Mouse (Mus musculus) urinary bladder, postnatal 14 days (tissue): ENCODE data around the gene Optn.

Source experiments
- DNase-seq: peaks from one replicate; pipeline ENCODE4 v3.0.0; 2021; ENCODE audit warnings: low spot score

Gene Optn

DNA sequence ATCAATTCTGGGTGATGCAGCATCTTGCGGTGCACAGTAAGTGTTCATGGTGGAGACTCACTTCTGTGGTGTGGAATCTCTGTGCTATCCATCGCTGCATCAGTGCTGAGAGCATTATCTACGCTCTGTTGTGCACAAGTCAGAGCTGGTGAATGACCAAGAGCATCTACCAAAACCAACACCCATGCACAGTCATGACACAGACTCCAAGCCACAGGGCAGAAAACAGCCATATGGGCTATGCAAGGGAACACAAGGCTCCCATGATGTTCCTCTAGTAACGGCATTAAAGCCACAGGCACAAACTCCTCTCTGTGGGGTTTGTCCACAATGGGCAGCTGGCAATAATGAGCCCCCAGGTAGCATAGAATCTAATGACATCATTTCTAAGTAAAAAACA lies 34.0 kb downstream of the Optn start:
- DNase-seq: no peak

DNA sequence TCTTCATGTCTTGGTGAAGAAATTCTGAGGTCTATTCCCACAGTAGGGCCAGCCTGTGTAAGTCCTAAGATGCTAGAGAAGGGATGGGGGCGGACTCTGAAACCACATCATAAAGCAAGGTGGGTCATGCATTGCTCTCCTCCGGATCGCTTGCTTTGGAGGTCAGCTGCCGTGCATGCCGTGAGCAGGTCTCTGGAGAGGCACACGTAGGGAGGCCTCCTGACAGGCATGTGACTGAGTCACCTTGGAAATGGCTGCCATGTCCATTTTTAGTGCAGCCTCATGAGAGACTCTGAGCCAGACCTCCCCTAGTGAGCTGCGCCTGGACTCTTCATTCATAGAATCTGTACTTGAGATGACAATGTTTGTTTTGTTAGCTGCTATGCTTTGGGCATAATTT lies 35.8 kb downstream of the Optn start:
- no peak for DNase-seq

DNA sequence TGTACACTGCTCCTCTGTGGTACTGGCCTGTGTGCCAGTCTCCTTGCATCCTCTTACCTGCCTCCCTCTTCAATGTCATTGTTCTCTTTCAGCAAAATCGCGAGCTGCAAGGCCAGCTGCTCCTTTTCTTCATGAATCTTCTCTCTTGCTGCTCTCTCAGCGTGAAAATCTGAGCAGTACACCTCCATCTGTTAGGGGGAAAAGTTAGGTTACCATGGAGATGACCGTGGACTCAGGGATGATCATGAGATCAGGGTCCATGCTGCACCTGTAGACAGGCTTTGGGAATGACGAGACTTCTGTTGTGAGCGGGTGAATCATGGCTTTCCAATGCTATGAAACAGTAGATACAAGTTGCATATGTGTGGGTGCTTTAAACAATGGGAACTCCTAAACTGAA lies 36.8 kb downstream of the Optn start:
- no peak for DNase-seq

DNA sequence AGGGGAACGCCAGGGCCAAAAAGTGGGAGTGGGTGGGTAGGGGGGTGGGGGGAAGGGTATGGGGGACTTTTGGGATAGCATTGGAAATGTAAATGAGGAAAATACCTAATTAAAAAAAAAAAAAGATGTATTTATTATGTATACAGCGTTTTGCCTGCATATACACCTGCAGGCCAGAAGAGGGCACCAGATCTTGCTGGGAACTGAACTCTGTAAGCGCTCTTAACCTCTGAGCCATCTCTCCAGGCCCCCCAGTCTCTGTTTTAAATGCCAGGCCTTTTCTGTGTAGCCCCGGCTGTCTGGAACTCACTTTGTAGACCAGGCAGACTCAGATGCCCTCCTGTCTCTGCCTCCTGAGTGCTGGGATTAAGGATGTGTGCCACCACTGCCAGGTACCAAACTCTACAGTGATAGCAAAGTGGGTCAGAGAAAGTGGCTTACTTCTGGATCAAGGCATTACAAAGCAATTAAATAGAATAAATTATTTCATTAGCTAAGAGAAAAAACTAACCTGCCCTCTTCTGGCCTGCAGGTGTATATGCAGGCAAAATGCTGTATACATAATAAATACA lies 38.6 kb downstream of the Optn start:
- DNase-seq: no peak

DNA sequence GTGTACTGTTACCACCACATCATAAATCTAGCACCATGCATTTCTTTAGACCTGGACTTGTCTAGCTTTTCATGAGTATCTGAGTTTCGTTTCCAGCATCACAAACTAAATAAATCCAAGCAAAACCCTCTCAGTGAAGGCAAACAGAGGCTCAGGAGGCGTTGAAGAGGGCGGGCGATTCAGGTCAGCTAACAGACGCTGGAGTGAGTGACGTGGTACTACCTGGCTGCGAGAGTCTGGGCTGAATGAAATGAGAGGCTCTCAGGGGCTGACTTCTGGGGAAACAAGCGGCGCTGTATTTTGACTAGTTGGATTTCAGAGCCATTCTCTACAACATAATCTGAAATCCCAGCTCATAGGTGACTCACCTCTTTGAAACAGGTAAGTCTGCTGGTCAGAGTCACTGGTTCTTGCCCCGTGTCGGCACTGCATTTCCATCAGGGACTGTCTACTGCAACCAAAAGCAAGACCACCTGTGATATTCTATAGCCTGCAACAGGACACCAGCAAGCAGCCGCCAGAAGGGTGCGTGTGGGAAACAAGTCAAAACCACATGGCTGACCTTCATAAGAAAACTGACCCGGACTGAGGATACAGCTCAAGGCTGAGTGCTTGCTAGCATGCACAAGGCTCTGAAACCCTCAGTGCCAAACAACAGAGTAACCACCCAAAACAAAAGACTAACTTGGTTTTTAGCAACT lies 40.0 kb downstream of the Optn start:
- DNase-seq: no peak

DNA sequence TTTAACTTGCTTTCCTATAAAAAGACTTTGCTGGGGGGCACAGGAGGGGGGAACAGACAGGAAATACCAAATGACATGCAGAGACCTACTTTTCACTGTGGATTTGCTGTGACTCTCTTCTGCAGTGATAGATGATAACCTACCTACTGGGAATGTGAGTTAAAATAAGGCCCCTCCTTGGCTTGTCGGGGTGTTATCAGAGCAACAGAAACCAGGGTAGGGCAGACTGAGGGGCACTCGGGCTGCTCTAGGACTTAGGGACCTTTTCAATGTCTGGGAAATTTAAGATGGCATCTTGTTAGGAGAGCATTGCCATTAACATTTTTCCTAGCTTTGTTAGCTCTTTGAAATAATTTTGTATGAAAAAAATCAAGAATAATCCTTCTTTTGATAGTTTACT lies 40.6 kb downstream of the Optn start:
- DNase-seq: no peak

DNA sequence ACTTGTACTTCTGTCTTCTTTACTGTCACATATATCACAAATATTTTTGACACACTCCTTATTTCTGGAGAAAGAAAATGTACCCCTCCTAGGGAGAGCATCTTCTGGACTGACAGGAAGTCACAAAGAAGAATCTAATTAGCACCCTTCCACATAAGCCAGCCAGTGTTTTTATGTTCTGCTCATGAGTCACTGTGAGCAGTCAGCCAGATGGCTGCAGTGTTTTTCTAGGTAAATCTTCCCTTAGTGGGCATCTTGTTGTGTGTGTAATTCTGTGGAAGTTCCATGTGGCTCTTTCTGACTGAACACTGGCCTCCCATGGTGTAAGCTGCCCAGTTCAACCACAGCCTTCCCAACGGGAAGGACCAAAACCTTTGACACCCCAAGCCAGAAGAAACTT lies 44.1 kb downstream of the Optn start:
- DNase-seq: no peak

DNA sequence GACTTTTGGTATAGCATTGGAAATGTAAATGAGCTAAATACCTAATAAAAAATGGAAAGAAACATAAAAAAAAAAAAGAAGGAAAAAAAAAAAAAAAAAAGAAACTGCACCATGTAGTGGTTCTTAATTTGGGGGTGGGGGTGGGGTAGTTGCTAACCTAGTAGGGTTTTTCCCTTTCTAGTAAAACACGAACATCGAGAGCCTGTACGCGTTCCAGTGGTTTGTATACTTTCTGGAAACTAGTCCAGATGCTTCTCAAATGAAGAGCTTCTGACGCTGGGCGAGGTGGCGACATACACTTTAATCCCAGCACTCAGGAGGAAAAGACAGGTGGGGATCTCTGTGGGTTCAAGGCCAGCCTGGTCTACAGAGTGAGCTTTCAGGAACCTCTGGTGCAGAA lies 46.9 kb downstream of the Optn start:
- DNase-seq: no peak

DNA sequence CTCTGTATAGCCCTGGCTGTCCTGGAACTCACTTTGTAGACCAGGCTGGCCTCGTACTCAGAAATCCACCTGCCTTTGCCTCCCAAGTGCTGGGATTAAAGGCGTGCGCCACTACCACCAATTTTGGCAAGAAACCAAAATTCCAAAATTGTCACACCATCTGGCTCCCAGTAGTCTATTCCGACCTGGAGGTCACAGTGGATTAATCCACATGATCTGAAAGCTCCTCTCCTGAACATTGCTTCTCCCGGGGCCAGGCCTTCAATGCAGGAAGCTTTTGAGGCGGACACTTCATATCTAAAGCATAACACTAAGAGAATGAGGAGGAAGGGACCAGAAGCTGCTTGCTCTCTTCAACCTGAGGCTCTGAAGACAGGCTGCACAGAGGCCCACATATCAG lies 48.3 kb downstream of the Optn start:
- no peak for DNase-seq

DNA sequence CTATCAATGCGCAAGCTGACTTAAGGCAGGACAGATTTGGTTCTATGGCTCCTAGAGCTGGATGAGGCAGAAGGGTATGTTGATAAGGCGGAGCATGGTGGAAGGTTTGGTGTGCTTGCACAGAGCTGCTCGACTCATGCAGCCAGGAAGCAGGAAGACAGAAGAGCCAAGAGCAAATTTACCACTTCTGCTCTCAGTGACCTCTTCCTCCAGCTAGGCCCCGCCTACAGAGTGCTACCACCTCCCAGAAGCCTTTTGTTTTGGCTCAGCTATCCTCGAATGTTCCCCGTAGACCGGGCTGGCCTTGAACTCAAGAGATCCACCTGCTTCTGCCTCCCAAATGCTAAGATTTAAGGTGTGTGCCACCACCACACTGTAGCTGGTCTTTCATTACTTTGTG lies 49.2 kb downstream of the Optn start:
- DNase-seq: no peak

DNA sequence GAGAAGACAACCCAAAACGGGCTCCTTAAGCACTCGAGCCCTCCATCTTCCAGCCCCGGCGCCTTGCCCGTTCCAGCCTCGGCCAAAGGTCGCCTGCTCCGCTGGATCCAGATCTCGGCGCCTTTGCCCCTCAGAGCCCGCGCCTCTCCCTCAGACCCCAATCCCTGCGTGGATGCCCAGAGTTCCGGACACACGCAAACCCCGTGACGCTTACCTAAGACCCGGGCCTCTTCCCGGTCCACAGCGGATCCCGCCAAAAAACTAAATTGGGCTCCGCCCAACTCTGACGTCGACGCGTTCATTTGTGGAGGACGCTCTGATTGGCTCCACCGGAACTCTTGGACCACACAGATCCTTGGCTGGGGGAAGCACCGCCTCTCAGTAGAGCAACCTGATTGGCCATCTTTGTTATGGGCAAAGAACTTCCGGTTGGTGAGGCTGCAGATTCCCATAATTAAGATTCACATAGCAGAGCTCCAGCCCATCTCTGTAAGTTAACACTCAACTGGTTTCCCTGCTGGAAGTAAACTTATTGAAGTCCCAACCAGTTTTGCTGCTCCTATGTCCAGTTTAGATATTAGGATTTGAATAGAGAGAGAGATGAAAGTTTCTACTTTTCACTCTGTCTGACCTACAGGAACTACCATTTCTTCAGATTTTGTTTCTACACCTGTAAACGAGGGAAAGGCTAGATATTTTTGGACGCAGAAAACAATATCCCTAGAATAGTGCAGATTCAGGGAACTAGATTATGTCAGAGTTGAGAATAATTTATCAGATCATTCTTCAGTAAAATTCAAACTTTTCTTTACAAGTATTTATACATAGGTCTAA lies 51.1 kb downstream of the Optn start, which contains the start of gene Mcm10:
Gene Mcm10 (minus strand): TSS at position 301 of the 834 bp plus-strand sequence.
- DNase-seq: peak; percentile 94

DNA sequence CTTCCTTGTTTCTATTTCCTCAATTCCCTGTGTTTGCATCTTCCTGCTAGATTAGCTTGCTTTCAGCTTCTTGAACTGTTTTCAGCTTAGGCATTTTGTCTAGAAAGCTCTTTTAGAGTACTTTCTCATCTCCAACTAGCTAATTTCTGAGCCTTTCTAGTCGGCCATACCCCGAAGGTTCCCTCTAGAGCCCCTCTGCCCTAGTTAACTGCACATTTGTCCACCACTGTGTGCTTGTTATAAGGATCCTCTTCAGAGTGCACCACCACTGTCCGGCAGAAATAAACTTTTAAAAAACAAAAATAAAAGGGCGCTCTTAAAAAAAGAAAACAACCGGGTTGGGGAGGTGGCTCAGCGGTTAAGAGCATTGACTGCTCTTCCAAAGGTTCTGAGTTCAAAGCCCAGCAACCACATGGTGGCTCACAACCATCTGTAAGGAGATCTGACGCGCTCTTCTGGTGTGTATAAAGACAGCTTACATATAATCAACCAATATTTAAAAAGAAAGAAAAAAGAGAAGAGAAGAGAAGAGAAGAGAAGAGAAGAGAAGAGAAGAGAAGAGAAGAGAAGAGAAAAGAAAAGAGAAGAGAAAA lies 51.9 kb downstream of the Optn start:
- DNase-seq: no peak

DNA sequence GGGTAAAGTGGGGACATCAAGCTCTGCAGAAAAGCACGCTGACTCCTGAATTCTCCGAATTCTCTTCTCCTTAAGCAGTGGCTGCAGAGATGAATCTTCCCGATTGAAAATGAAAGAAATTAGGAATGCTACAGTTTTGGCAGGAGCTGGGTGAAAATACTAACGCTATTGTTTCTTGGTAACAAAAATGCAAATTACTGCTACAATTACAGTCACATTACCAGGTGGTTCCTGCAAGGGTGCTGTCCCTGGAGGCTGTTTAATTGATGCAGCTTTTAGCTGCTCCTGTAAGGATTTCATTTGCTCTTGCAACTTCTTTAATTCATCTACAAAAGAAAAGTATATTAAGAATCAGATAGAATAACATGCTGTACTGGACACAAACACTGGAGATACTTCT lies 56.7 kb downstream of the Optn start:
- no peak for DNase-seq

DNA sequence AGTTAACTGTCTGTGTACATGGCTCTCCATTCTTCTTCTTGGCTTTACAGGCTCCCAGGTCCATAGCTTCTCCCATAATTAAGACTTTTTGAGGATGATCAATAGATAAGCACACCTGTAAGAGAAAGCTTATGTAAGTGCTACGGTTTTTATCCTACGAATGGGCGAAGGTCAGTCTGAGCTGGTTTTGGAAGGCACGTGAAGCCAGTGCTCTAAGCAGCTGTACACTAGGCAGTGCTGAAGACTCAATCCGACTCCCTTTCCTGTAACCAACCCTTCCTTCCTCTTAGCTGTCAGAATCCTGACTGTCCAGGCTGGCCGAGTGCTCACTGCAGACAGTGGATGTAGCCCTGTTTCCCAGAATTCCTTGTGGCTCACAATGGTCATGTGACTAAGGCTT lies 62.6 kb downstream of the Optn start:
- DNase-seq: no peak

DNA sequence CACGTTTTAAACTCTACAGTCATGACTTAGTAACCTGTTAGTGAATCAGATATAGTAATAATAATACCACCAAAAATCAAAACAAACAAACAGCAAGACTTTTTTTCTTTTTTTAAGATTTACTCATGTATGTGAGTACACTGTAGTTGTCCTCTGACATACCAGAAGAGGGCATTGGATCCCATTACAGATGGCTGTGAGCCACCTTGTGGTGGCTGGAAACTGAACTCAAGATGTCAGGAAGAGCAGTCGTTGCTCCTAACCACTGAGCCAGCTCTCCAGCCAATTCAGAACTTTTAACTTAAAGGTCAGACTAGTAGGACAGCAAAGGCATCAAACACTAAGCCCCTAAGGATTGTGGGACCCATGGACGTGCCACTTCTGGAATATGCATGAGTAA lies 64.9 kb downstream of the Optn start:
- no peak for DNase-seq

DNA sequence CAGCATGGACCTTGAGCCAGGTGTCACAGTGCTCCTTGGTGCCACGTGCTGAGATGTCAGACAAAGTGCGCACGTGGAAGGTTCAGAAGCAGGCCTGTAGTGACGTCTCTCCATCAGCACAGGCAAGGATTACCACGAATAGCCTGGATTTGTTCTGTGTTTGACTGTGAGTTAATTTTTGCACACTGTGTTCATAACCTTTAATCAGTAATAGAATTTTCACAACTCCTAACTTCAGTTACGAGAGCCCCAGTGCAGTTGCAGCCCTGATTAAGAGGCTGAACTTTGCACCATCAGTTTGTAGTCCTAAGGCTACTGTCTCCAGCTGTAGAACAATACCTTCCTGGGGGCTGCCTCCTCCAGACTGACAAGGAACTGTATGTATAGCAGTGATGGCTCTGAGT lies 67.4 kb downstream of the Optn start:
- DNase-seq: no peak

DNA sequence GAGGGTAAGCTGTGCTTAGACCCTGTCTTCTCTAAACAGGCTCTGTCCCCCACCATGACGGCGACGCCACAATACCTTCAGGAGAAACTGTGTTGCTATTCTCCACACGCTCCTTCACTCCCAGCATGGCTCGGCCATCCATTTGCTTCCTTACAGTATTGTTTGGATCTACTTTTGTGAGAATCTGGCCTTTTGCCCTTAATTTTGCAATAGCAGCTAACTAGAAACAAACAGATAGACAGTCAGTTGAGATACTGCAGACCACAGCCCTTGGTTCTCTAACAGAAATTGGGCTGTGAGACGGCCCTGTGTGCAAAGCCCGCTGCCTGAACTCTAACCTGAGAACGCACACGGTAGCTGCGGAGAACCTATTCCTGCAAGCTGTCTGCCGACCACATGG lies 68.2 kb downstream of the Optn start:
- DNase-seq: no peak

DNA sequence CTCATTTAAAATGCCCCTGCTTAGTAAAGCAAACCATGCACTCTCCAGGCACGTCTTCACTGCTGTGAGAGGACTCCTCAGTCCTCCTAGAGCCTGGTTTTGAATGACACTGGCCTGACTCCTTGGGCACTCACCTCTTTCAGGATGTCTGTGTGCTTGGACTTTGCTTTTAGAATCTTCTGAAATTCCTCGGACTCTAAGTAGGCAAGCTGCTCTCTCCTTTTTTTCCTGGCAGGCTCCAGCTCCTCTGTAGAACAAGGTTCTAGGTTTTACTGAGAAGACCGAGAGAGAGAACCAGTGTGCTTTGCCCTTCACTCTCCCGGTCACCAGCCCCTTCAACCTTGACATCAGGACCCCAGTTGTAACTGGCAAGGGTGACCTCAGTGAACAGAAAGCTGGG lies 69.4 kb downstream of the Optn start:
- no peak for DNase-seq

DNA sequence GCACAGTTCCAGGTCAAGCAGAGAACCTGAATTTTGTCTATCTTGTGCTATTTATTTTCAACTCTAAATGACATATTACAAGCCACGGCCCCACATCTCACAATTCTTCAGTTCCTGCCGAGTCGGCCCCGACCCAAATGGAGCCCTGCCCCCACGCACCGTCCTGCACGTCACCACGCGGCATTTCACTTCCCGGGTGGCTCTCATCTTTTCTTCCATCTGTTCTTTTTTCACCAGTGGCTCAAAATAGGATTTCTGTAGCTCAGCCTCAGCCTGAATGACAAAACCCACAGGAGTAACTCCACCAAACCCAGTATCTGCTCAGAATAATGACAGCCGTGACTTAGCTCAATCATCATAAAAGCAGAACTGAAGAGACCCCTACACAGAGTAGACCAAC lies 70.3 kb downstream of the Optn start:
- DNase-seq: no peak

DNA sequence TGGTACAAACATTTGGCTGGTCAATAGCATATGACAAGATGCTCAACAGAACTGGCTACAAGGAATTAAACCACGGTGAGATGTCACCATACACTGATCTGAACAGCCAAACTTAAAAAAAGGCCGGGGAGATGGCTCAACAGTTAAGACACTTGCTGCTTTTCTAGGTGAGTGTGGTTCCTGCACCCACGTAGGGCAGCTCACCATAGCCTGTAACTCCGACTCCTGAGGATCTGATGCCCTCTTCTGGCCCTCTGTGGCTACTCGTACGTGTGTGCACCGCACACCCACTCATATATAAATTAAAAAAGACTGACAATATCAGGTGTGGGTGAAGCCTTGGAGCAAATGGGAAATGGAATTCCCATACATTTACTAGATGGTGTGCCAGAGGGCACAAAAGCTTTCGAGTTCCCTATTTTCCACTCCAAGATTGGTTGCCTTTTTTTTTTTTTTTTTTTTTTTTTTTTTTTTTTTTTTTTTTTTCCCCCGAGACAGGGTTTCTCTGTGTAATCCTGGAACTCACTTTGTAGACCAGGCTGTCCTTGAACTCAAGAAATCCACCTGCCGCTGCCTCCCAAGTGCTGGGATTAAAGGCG lies 74.9 kb downstream of the Optn start:
- DNase-seq: no peak

DNA sequence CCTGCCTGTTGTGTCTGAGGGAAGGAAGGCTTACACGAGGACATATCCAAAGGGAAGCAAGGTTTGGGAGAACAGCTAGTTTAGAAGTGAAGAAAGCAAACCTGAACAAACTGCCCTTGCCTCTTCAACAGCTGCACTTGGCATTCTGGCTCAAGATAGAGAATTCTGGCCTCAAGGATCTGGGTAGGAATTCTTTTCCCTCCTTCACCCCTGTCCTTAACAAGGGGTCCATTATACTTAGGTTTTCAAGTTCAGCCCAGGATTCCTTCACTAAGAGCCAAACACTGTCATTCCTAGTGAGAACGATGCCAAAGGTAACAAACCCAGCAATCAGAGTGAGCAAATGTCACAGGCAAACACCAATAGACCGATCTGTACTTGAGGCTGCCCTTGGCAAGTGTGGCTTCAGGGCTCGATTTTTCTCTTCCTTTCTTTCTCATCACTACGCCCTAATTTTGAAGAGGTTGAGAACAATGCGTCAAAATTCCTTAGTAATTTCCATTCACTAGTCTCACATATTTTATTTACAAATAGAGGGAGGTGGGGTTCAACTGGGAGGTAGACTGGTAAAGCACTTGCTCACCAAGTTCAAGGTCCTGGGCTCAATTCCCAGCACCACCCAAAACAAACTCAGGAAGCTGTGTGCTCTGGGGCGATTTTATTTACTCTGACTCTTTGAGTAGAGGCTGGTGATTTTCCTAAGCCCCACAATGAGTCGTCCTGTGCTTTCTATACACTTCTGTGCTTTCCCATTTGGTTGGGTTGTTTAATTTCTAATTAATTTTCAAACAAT lies 76.3 kb downstream of the Optn start:
- DNase-seq: no peak

DNA sequence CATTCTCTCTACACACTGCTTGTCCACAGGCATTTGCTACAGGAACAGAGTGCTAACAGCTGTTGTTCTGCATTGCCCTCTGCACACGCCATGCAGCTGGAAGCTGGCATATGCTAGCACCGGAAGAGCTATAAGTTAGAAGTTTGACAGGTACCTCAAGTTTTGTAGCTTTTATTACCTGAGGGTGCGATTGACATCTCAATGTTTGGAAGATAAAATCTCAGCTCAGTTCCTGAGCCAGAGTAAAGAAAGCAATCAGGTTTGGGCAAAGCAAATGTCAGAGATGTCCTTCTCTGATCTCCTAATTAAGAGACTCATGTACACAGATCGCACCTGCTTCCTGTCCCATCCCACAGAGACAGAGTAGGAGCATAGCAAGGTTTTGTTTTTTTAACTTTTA lies 77.1 kb downstream of the Optn start:
- DNase-seq: no peak
